ENCODE assay signal across 28 mouse cellular contexts in genomic region chr12:82353660-82354059, GRCm38 (mm10).
DNase-seq lines count a peak whose midpoint lies in the region; ATAC-seq and TF ChIP-seq lines count a peak whose summit lies in the region.
"Had no signal": no experiment of that assay in that cellular context is flagged by ENCODE, and none has a peak within 500 bp of the region (broad histone marks: within the 10 kb centered on the region; RNA-seq: fewer than 3 reads in every experiment).

No protein-coding gene starts in this region.

- no peaks in the 10 kb centered on the region for H3K9me3 ChIP-seq in liver, postnatal 0 days (ENCODE audit: low read length)
- no peaks in the 10 kb centered on the region for H3K9me3 ChIP-seq in midbrain, embryonic 11.5 days (ENCODE audit: control insufficient read depth, low read length)
- no peaks in the 10 kb centered on the region for H3K9me3 ChIP-seq in midbrain, embryonic 14.5 days (ENCODE audit: control insufficient read depth, low read length)
- H3K9me3 ChIP-seq in MEL (replicated peaks; ENCODE audit: insufficient read depth, low read length), result no peaks in the 10 kb centered on the region
- H3K9me3 ChIP-seq: embryonic facial prominence, embryonic 10.5 days; embryonic facial prominence, embryonic 13.5 days; forebrain, embryonic 13.5 days; heart, embryonic 13.5 days had no signal

- H3K79me2 ChIP-seq in liver, adult 2 months (ENCODE audit: control insufficient read depth, insufficient read depth, low read length), result peaks cover 10% of the 10 kb centered on the region
- H3K79me2 ChIP-seq in MEL (ENCODE audit: control insufficient read depth, insufficient read depth, low read length, poor library complexity), result peaks cover 13% of the 10 kb centered on the region

- no peak overlapping the region for H3K9ac ChIP-seq in liver, adult 2 months (ENCODE audit: low read depth, low read length)
- no peak overlapping the region for H3K9ac ChIP-seq in liver, postnatal 0 days (replicated peaks)
- no peak overlapping the region for H3K9ac ChIP-seq in midbrain, embryonic 11.5 days (ENCODE audit: low read length)
- no peak overlapping the region for H3K9ac ChIP-seq in midbrain, embryonic 14.5 days (replicated peaks; ENCODE audit: low read length)
- H3K9ac ChIP-seq in MEL (ENCODE audit: control insufficient read depth, low read depth, low read length, poor library complexity, severe bottlenecking), result no peak overlapping the region
- H3K9ac ChIP-seq: embryonic facial prominence, embryonic 13.5 days; forebrain, embryonic 13.5 days; heart, embryonic 13.5 days; hindbrain, embryonic 14.5 days had no signal

- no peak for TF ChIP-seq RAD21 in MEL (IDR thresholded peaks at IDR 0.05; ENCODE audit: low read depth, low read length)

- H3K4me2 ChIP-seq in liver, postnatal 0 days (ENCODE audit: low read depth, low read length), result no peak overlapping the region
- no peak overlapping the region for H3K4me2 ChIP-seq in midbrain, embryonic 11.5 days
- no peak overlapping the region for H3K4me2 ChIP-seq in midbrain, embryonic 14.5 days (ENCODE audit: low read length)
- H3K4me2 ChIP-seq: embryonic facial prominence, embryonic 13.5 days; forebrain, embryonic 13.5 days; heart, embryonic 13.5 days; hindbrain, embryonic 14.5 days had no signal

- TF ChIP-seq POLR2A in liver, adult 2 months (IDR thresholded peaks at IDR 0.05; ENCODE audit: extremely low read depth, insufficient read depth, low read length), result no peak
- TF ChIP-seq POLR2A in MEL (IDR thresholded peaks at IDR 0.05; ENCODE audit: control insufficient read depth in 1 of 2, insufficient read depth in 1 of 2, low read depth in 1 of 2, low read length in 2 of 2, poor library complexity in 1 of 2), result no peak

- 36% methylated on average over 2 of the region's 2 CpGs for WGBS in liver, adult 2 months
- 50% methylated on average over 2 of the region's 2 CpGs for WGBS in liver, postnatal 0 days (ENCODE audit: insufficient replicate concordance)
- 82% methylated on average over 2 of the region's 2 CpGs for WGBS in midbrain, embryonic 11.5 days
- 75% methylated on average over 2 of the region's 2 CpGs for WGBS in midbrain, embryonic 14.5 days

- no peaks in the 10 kb centered on the region for H3K27me3 ChIP-seq in liver, adult 2 months (ENCODE audit: control insufficient read depth, insufficient read depth, low read length)
- no peaks in the 10 kb centered on the region for H3K27me3 ChIP-seq in liver, postnatal 0 days (ENCODE audit: insufficient read depth, low read length)
- H3K27me3 ChIP-seq in midbrain, embryonic 11.5 days (ENCODE audit: control insufficient read depth, insufficient read depth, low read length), result no peaks in the 10 kb centered on the region
- H3K27me3 ChIP-seq in midbrain, embryonic 14.5 days (ENCODE audit: control insufficient read depth, insufficient read depth, low read length), result no peaks in the 10 kb centered on the region
- H3K27me3 ChIP-seq in MEL (ENCODE audit: control insufficient read depth in 1 of 2, insufficient read depth in 2 of 2, low read length in 2 of 2), result no peaks in the 10 kb centered on the region
- H3K27me3 ChIP-seq: embryonic facial prominence, embryonic 13.5 days; forebrain, embryonic 13.5 days; heart, embryonic 13.5 days had no signal

- peaks cover 9% of the 10 kb centered on the region for H3K4me1 ChIP-seq in liver, adult 2 months (ENCODE audit: control insufficient read depth, insufficient read depth, low read length)
- H3K4me1 ChIP-seq in liver, postnatal 0 days (ENCODE audit: insufficient read depth), result peaks cover 24% of the 10 kb centered on the region
- 0 out of 2 replicates have a peak, but pooled peaks cover 2% of the 10 kb centered on the region for H3K4me1 ChIP-seq in midbrain, embryonic 11.5 days (ENCODE audit: control insufficient read depth, insufficient read depth, low read length)
- no peaks in the 10 kb centered on the region for H3K4me1 ChIP-seq in midbrain, embryonic 14.5 days (ENCODE audit: control insufficient read depth, insufficient read depth, low read length)
- peaks cover 7 to 16% of the 10 kb centered on the region in 2 experiments for H3K4me1 ChIP-seq in MEL (ENCODE audit: control insufficient read depth in 1 of 2, insufficient read depth in 2 of 2, low read length in 2 of 2)

- no peak overlapping the region for H3K27ac ChIP-seq in liver, adult 2 months (replicated peaks; ENCODE audit: insufficient read depth, low read depth, low read length)
- H3K27ac ChIP-seq in liver, postnatal 0 days (ENCODE audit: low read depth), result no peak overlapping the region
- no peak overlapping the region for H3K27ac ChIP-seq in midbrain, embryonic 11.5 days (ENCODE audit: low read depth, low read length)
- H3K27ac ChIP-seq in midbrain, embryonic 14.5 days (replicated peaks; ENCODE audit: low read depth, low read length), result no peak overlapping the region
- no peak overlapping the region for H3K27ac ChIP-seq in MEL (ENCODE audit: control insufficient read depth, low read depth, low read length)
- H3K27ac ChIP-seq: embryonic facial prominence, embryonic 10.5 days; embryonic facial prominence, embryonic 13.5 days; forebrain, embryonic 13.5 days; hindbrain, embryonic 14.5 days; hindbrain, postnatal 0 days had no signal

- no peak for ATAC-seq in liver, postnatal 0 days
- ATAC-seq in midbrain, embryonic 11.5 days (ENCODE audit: low FRiP score), result no peak
- ATAC-seq in midbrain, embryonic 14.5 days (ENCODE audit: low FRiP score, low TSS enrichment), result no peak
- peak; percentile 36; the same call in 1 of the 2 replicates for ATAC-seq in megakaryocyte-erythroid progenitor cell, adult 5-6 weeks (replicated peaks; ENCODE audit: low FRiP score, low TSS enrichment, poor library complexity, severe bottlenecking)
- ATAC-seq: CD4-positive, CD25-positive, alpha-beta regulatory T cell, adult 4 months; forebrain, embryonic 13.5 days; forebrain, embryonic 16.5 days; hindbrain, postnatal 0 days; inflammation-experienced regulatory T-cells, adult 6 months had no signal

- no peak for TF ChIP-seq CTCF in liver, adult 2 months (IDR thresholded peaks at IDR 0.05; ENCODE audit: low read depth, low read length)
- TF ChIP-seq CTCF in liver, postnatal 0 days (IDR thresholded peaks at IDR 0.05; ENCODE audit: low read depth), result no peak
- no peak for TF ChIP-seq CTCF in MEL (IDR thresholded peaks at IDR 0.05 in 2 of 3, conservative IDR thresholded peaks at IDR 0.05 in 1 of 3; ENCODE audit: control insufficient read depth in 1 of 3, insufficient read depth in 1 of 3, low read depth in 2 of 3, low read length in 3 of 3, poor library complexity in 1 of 3, severe bottlenecking in 1 of 3)

- no peak for TF ChIP-seq EP300 in liver, postnatal 0 days (IDR thresholded peaks at IDR 0.05; ENCODE audit: low read depth)
- no peak; a peak in 1 of 4 replicates for TF ChIP-seq EP300 in MEL (IDR thresholded peaks at IDR 0.05; ENCODE audit: low read depth in 1 of 2, low read length in 2 of 2)

- DNase-seq in liver, adult 2 months (ENCODE audit: extremely low read depth, low read depth, low spot score), result peak; percentile 65
- no peak for DNase-seq in liver, postnatal 0 days
- peak; percentile 17 for DNase-seq in midbrain, embryonic 11.5 days (ENCODE audit: low spot score, missing footprints)
- DNase-seq in midbrain, embryonic 14.5 days, result no peak
- no peak for DNase-seq in MEL (ENCODE audit: low read depth, low spot score)
- no peak for DNase-seq in adrenal gland, adult (ENCODE audit: inconsistent age in 2 of 2, low spot score in 1 of 2)
- DNase-seq: adrenal gland, adult 8-10 months; adrenal gland, postnatal 25 days; cerebellum, adult 11-12 months; cerebellum, adult 8-10 months; cerebellum, postnatal 10 days; cerebellum, postnatal 36 days; embryo, embryonic 11 days; gastrocnemius, postnatal 10 days; gastrocnemius, postnatal 36 days; heart, postnatal 14 days; heart, postnatal 4 days had no signal

- no peak overlapping the region for H3K4me3 ChIP-seq in liver, adult 2 months (ENCODE audit: insufficient read depth, low read depth, low read length)
- H3K4me3 ChIP-seq in liver, postnatal 0 days (ENCODE audit: low read depth, low read length), result no peak overlapping the region
- no peak overlapping the region for H3K4me3 ChIP-seq in midbrain, embryonic 11.5 days (ENCODE audit: low read depth, low read length)
- no peak overlapping the region for H3K4me3 ChIP-seq in midbrain, embryonic 14.5 days (replicated peaks; ENCODE audit: low read depth, low read length)
- H3K4me3 ChIP-seq in MEL (ENCODE audit: control insufficient read depth in 1 of 2, insufficient read depth in 1 of 2, low read depth in 2 of 2, low read length in 2 of 2), result no peak overlapping the region
- H3K4me3 ChIP-seq: embryonic facial prominence, embryonic 10.5 days; embryonic facial prominence, embryonic 13.5 days; erythroblast, embryonic 14.5 days; forebrain, embryonic 13.5 days; heart, embryonic 13.5 days had no signal

- H3K36me3 ChIP-seq in liver, adult 2 months (ENCODE audit: control insufficient read depth, insufficient read depth, low read length), result 0 out of 2 replicates have a peak, but pooled peaks cover 3% of the 10 kb centered on the region
- no peaks in the 10 kb centered on the region for H3K36me3 ChIP-seq in liver, postnatal 0 days (replicated peaks; ENCODE audit: insufficient read depth, low read length)
- H3K36me3 ChIP-seq in midbrain, embryonic 11.5 days (ENCODE audit: control insufficient read depth, insufficient read depth, low read length), result peaks cover under 1% of the 10 kb centered on the region; the same call in 1 of the 2 replicates
- H3K36me3 ChIP-seq in midbrain, embryonic 14.5 days (ENCODE audit: control insufficient read depth, insufficient read depth, low read length), result no peaks in the 10 kb centered on the region
- H3K36me3 ChIP-seq in MEL (ENCODE audit: control insufficient read depth in 1 of 2, insufficient read depth in 2 of 2, low read length in 2 of 2), result peaks cover 5 to 16% of the 10 kb centered on the region in 2 experiments

TF ChIP-seq in MEL, 35 proteins besides CTCF, POLR2A, EP300 and RAD21:
- TF ChIP-seq GATA1 (IDR thresholded peaks at IDR 0.05; ENCODE audit: low read depth, low read length) (peak; percentile 60), TCF12 (IDR thresholded peaks at IDR 0.05; ENCODE audit: low read depth, low read length) (0 out of 2 replicates have a peak, but pooled peaks have one; percentile 37), ZC3H11A (IDR thresholded peaks at IDR 0.05; ENCODE audit: low read depth, low read length) (no peak), ETS1 (IDR thresholded peaks at IDR 0.05; ENCODE audit: low read depth, low read length) (no peak)

Comparison
In these comparisons a context has a peak if more than half of its experiments do, and no peak if none do; other contexts are left out.
1. DNase-seq: peak in liver, adult 2 months (single experiment) and midbrain, embryonic 11.5 days (single experiment); none in liver, postnatal 0 days (single experiment), midbrain, embryonic 14.5 days (single experiment), MEL (single experiment) and adrenal gland, adult (0 of 2).